ENCODE assay signal across 8 mouse cellular contexts in the genomic region with DNA sequence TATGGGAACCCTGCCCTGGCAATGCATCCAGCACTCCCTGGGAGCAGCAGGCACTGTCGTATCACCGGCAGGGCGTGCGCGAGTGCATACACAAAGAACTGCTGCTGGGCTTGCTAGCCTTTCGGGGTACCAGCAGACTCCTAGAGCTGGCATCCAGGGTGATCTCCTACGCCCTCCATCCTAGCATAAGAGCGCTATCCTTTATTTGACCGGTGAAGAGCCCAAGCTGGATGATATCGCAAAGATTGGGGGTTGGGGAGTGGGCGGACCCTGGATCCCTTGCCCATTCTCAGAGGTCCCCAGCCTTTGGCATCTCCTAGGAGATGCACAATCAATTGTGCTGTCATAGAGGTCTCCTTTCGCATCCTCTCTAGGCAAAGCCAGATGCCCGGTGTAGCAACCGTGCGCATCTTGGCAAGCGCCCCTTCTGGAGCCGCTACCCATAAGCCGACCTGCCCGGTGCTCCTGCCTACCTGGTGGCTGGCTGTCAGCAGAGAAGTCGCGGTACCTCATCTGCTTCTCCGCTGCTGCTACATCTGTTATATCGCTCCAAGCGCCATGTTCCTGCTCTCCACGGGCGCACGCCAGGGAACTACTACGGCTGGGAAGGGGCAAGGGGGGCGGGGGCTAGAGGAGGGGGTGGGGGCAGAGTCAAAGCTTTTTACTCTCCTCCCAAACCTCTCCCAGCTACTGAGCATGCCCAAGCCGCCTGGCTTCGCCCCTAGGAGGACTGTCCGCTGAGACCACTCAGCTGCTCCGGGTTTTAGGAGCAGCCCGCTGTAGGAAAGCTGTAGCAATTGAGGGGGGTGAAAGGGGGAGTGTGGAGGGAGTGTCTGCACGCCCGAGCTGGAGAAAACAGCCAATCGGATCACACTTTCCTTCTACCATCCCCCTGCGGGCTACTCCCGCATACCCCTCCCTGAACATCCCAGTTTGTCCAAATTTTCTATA. TPM values are rescaled to one million over a fixed set of nuclear protein-coding genes. Genes with fewer than 3 reads are reported as not detected.
A peak's percentile ranks its signal among the peaks of the same experiment; 100 is the strongest.
DNase-seq lines count a peak whose midpoint lies in the region; ATAC-seq and TF ChIP-seq lines count a peak whose summit lies in the region.

A gene (minus strand): TSS at position 787 of the 951 bp plus-strand sequence.

- peak; percentile 99 for ATAC-seq in forebrain, embryonic 15.5 days (replicated peaks)
- ATAC-seq in intestine, embryonic 15.5 days: peak; percentile 97
- ATAC-seq in limb, embryonic 14.5 days (ENCODE audit: low FRiP score, low read depth): peak; percentile 97

- intact Hi-C loops in gastrocnemius, postnatal 36 days (cut with DNase I): no loop called here

- peak within 1 kb of the TSS; percentile 80 for H3K9ac ChIP-seq in forebrain, embryonic 15.5 days (replicated peaks)
- H3K9ac ChIP-seq in intestine, embryonic 15.5 days: peak within 1 kb of the TSS; percentile 24
- H3K9ac ChIP-seq in limb, embryonic 14.5 days (ENCODE audit: low read depth, low read length, severe bottlenecking): peak within 1 kb of the TSS; percentile 65

- peak within 1 kb of the TSS; percentile 65 for H3K4me2 ChIP-seq in forebrain, embryonic 15.5 days (replicated peaks)
- peak within 1 kb of the TSS; percentile 85 for H3K4me2 ChIP-seq in intestine, embryonic 15.5 days (replicated peaks)
- H3K4me2 ChIP-seq in limb, embryonic 14.5 days (replicated peaks; ENCODE audit: low read depth, low read length, severe bottlenecking): peak within 1 kb of the TSS; percentile 85

- WGBS in forebrain, embryonic 15.5 days: under 1% methylated on average over 39 of the region's 39 CpGs
- under 1% methylated on average over 39 of the region's 39 CpGs for WGBS in intestine, embryonic 15.5 days
- under 1% methylated on average over 36 of the region's 39 CpGs for WGBS in limb, embryonic 14.5 days

- no peak for TF ChIP-seq POLR2A in limb, embryonic 14.5 days (IDR thresholded peaks at IDR 0.05; ENCODE audit: borderline replicate concordance, extremely low read depth, insufficient read depth, insufficient read length)

- no peaks in the 10 kb centered on the region for H3K27me3 ChIP-seq in forebrain, embryonic 15.5 days
- peaks cover 5% of the 10 kb centered on the region for H3K27me3 ChIP-seq in intestine, embryonic 15.5 days (replicated peaks)
- peaks cover 5% of the 10 kb centered on the region; the same call in 1 of the 2 replicates for H3K27me3 ChIP-seq in limb, embryonic 14.5 days (ENCODE audit: control insufficient read depth, insufficient read depth, low read length)

- peak within 1 kb of the TSS; percentile 69 for H3K4me3 ChIP-seq in forebrain, embryonic 15.5 days
- peak within 1 kb of the TSS; percentile 47 for H3K4me3 ChIP-seq in intestine, embryonic 15.5 days (replicated peaks)
- peak within 1 kb of the TSS; percentile 56 for H3K4me3 ChIP-seq in limb, embryonic 14.5 days (replicated peaks; ENCODE audit: low read length)

- peaks cover 15% of the 10 kb centered on the region for H3K4me1 ChIP-seq in forebrain, embryonic 15.5 days
- 0 out of 2 replicates have a peak, but pooled peaks cover 5% of the 10 kb centered on the region for H3K4me1 ChIP-seq in intestine, embryonic 15.5 days (replicated peaks)
- no peaks in the 10 kb centered on the region for H3K4me1 ChIP-seq in limb, embryonic 14.5 days (ENCODE audit: control insufficient read depth, insufficient read depth, low read length)

- peak; percentile 18 for DNase-seq in gastrocnemius, postnatal 10 days
- DNase-seq in gastrocnemius, postnatal 36 days: no peak
- peak; percentile 88 for DNase-seq in cerebellum, adult 11-12 months
- DNase-seq in limb, embryonic 14.5 days (ENCODE audit: low spot score): peak; percentile 84
- peak; percentile 11 for DNase-seq in ovary, postnatal 14 days (ENCODE audit: low spot score)
- no peak for DNase-seq in natural killer cell, adult 2 months (ENCODE audit: low spot score in 2 of 2)

- H3K27ac ChIP-seq in forebrain, embryonic 15.5 days (replicated peaks): peak within 1 kb of the TSS; percentile 92
- no peak within 1 kb of the TSS for H3K27ac ChIP-seq in intestine, embryonic 15.5 days
- 0 out of 2 replicates have a peak within 1 kb of the TSS, but pooled peaks have one; percentile 33 for H3K27ac ChIP-seq in limb, embryonic 14.5 days (replicated peaks; ENCODE audit: low read depth, low read length)

- H3K36me3 ChIP-seq in forebrain, embryonic 15.5 days: no peaks in the 10 kb centered on the region
- H3K36me3 ChIP-seq in intestine, embryonic 15.5 days: no peaks in the 10 kb centered on the region
- no peaks in the 10 kb centered on the region for H3K36me3 ChIP-seq in limb, embryonic 14.5 days (ENCODE audit: control insufficient read depth, insufficient read depth, low read length)

- no peaks in the 10 kb centered on the region for H3K9me3 ChIP-seq in forebrain, embryonic 15.5 days
- H3K9me3 ChIP-seq in intestine, embryonic 15.5 days: no peaks in the 10 kb centered on the region
- H3K9me3 ChIP-seq in limb, embryonic 14.5 days (ENCODE audit: control insufficient read depth, low read length): no peaks in the 10 kb centered on the region

RNA-seq across cellular contexts. Expression of the gene that starts here (rescaled TPM):
- total RNA-seq in gastrocnemius, postnatal 10 days (2021): under 1 TPM; 0.09 to 0.27 TPM
- not detected for total RNA-seq in gastrocnemius, postnatal 36 days (2021)
- 29.6 and 32.8 TPM in 2 replicates for polyA plus RNA-seq in forebrain, embryonic 15.5 days (2015; fragmentation: Nextera tagmentation; extraction: Ambion mirVana)
- polyA plus RNA-seq in intestine, embryonic 15.5 days (2015; fragmentation: Nextera tagmentation; extraction: Ambion mirVana): 0.67 and 0.98 TPM in 2 replicates
- 0.55 and 0.65 TPM in 2 replicates for polyA plus RNA-seq in limb, embryonic 14.5 days (2012; rRNA removed)
- polyA plus RNA-seq in limb, embryonic 14.5 days (2014; fragmentation: Nextera tagmentation; extraction: Ambion mirVana): 0.90 and 0.95 TPM in 2 replicates

Comparison
In these comparisons a context has a peak if more than half of its experiments do, and no peak if none do; other contexts are left out.
1. RNA of the gene that starts here (polyA plus RNA-seq): 29.6 to 32.8 TPM in forebrain, embryonic 15.5 days; 0.67 to 0.98 TPM in intestine, embryonic 15.5 days and 0.55 to 0.95 TPM in limb, embryonic 14.5 days; every median in the first group is over 10 times any median in the second.
2. Peak in DNase-seq in gastrocnemius, postnatal 10 days; RNA of the gene not detected or under 1 TPM.
3. Peak in ATAC-seq, H3K4me3 ChIP-seq, H3K9ac ChIP-seq and H3K4me2 ChIP-seq in intestine, embryonic 15.5 days; RNA of the gene not detected or under 1 TPM.
4. Peak in DNase-seq, ATAC-seq, H3K4me3 ChIP-seq, H3K27ac ChIP-seq, H3K9ac ChIP-seq and H3K4me2 ChIP-seq in limb, embryonic 14.5 days; RNA of the gene not detected or under 1 TPM.
5. DNase-seq: peak in cerebellum, adult 11-12 months (single experiment) and ovary, postnatal 14 days (single experiment); none in gastrocnemius, postnatal 36 days (0 of 2) and natural killer cell, adult 2 months (0 of 2).
6. H3K9ac ChIP-seq: peak in every context shown above with its lines; median percentile 80 in forebrain, embryonic 15.5 days; 65 in limb, embryonic 14.5 days; 24 in intestine, embryonic 15.5 days.
7. Peak in every context shown above with its lines, with median percentiles within 50 percentile points of each other: ATAC-seq, H3K4me2 ChIP-seq and H3K4me3 ChIP-seq.